Comparison of ENCODE assay signal across 8 mouse cellular contexts in the genomic region with DNA sequence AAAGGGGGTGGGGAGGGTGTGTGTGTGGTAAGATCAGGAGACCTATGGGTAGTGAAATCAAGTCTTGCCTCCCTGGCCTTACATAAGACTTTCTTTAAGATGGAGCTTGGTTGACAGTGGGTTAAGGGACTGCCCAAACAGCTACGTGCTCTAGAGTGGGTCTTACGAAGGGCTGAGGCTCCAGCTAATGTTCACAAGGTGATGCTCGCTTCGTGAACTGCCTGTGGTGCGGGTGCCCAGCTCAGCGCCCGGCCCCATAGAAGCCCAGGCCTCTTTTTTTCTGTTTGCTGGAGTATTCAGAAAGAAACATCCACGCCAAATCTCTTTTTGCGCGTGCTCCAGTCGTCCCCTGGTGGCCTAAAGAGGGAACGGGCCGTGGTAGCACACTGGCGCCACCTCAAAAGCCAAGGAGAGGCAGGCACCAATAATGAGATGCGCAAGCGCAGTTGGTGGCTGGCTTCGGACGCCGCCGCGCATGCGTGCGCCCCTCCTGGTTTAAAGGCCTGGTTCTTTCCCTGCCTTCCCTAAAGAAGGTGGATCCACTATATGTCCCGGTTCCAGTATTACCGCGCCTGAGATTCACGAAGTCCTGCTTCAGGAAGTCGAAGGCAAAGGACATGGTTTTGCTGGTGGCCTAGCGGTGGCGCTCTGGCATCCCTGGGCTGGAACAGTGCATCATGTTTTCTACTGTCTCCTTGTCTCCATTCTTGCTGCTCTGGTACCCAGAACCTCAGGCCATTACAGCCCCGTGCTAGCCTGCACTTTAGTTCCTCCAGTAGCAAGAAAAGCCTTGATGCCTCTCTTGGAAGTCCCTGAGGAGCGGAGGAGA. TPM values are rescaled to one million over a fixed set of nuclear protein-coding genes. Genes with fewer than 3 reads are reported as not detected.
DNase-seq lines count a peak whose midpoint lies in the region; ATAC-seq lines count a peak whose summit lies in the region.

No protein-coding gene starts in this region.

- H3K27me3 ChIP-seq in forebrain, embryonic 10.5 days (ENCODE audit: poor library complexity, severe bottlenecking): no peaks in the 10 kb centered on the region
- H3K27me3 ChIP-seq in heart, embryonic 15.5 days: 0 out of 2 replicates have a peak, but pooled peaks cover 7% of the 10 kb centered on the region
- no peaks in the 10 kb centered on the region for H3K27me3 ChIP-seq in liver, embryonic 12.5 days (replicated peaks)
- H3K27me3 ChIP-seq in stomach, embryonic 14.5 days (ENCODE audit: control insufficient read depth, insufficient read depth, low read length): no peaks in the 10 kb centered on the region

- peak overlapping the region; percentile 46 for H3K9ac ChIP-seq in heart, embryonic 15.5 days
- H3K9ac ChIP-seq in liver, embryonic 12.5 days: peak overlapping the region; percentile 47
- H3K9ac ChIP-seq in stomach, embryonic 14.5 days (replicated peaks; ENCODE audit: low read depth, low read length): peak overlapping the region; percentile 33; the same call in 1 of the 2 replicates

- peak overlapping the region; percentile 34 for H3K4me3 ChIP-seq in forebrain, embryonic 10.5 days
- H3K4me3 ChIP-seq in heart, embryonic 15.5 days: peak overlapping the region; percentile 25
- H3K4me3 ChIP-seq in liver, embryonic 12.5 days: peak overlapping the region; percentile 37
- peak overlapping the region; percentile 8; the same call in 1 of the 2 replicates for H3K4me3 ChIP-seq in stomach, embryonic 14.5 days (ENCODE audit: low read depth, low read length)

- peak; percentile 83 for ATAC-seq in heart, embryonic 15.5 days (replicated peaks; ENCODE audit: insufficient number of reproducible peaks, insufficient read depth, low FRiP score, low read depth)
- peak; percentile 78 for ATAC-seq in liver, embryonic 12.5 days
- ATAC-seq in stomach, embryonic 14.5 days (ENCODE audit: insufficient number of reproducible peaks, insufficient read depth, low FRiP score, low read depth): peak; percentile 84

- H3K27ac ChIP-seq in forebrain, embryonic 10.5 days: peak overlapping the region; percentile 80
- peak overlapping the region; percentile 53; the same call in 1 of the 2 replicates for H3K27ac ChIP-seq in heart, embryonic 15.5 days
- H3K27ac ChIP-seq in liver, embryonic 12.5 days: peak overlapping the region; percentile 86
- H3K27ac ChIP-seq in stomach, embryonic 14.5 days (ENCODE audit: low read length): peak overlapping the region; percentile 27; the same call in 1 of the 2 replicates

- peak; percentile 89 for DNase-seq in CD4-positive helper T cell, adult 2 months (ENCODE audit: low read depth, low spot score)
- peak; percentile 86 for DNase-seq in c-Kit-positive CD71-positive TER-119-negative erythroid progenitor cells, embryonic 14.5 days (ENCODE audit: low read depth)
- peak; percentile 92 for DNase-seq in forebrain, embryonic 10.5 days (ENCODE audit: extremely low spot score, low spot score)
- peak; percentile 95 for DNase-seq in kidney, postnatal 14 days
- DNase-seq in natural killer cell, adult 2 months (ENCODE audit: low spot score in 2 of 2): peak; percentile 72 to 79

- no peaks in the 10 kb centered on the region for H3K9me3 ChIP-seq in forebrain, embryonic 10.5 days
- H3K9me3 ChIP-seq in heart, embryonic 15.5 days (replicated peaks): no peaks in the 10 kb centered on the region
- no peaks in the 10 kb centered on the region for H3K9me3 ChIP-seq in liver, embryonic 12.5 days (replicated peaks)
- H3K9me3 ChIP-seq in stomach, embryonic 14.5 days (ENCODE audit: control insufficient read depth, low read depth, low read length): no peaks in the 10 kb centered on the region

- 11% methylated on average over 32 of the region's 32 CpGs for WGBS in forebrain, embryonic 10.5 days
- whole genome bisulfite sequencing in heart, embryonic 15.5 days: 14% methylated on average over 32 of the region's 32 CpGs
- 9% methylated on average over 32 of the region's 32 CpGs for WGBS in liver, embryonic 12.5 days (ENCODE audit: insufficient replicate concordance)
- 10% methylated on average over 32 of the region's 32 CpGs for WGBS in stomach, embryonic 14.5 days

- H3K4me1 ChIP-seq in forebrain, embryonic 10.5 days: peaks cover 20% of the 10 kb centered on the region
- peaks cover 13% of the 10 kb centered on the region for H3K4me1 ChIP-seq in heart, embryonic 15.5 days (replicated peaks)
- H3K4me1 ChIP-seq in liver, embryonic 12.5 days: peaks cover 52% of the 10 kb centered on the region
- H3K4me1 ChIP-seq in stomach, embryonic 14.5 days (ENCODE audit: control insufficient read depth, insufficient read depth, low read length): 0 out of 2 replicates have a peak, but pooled peaks cover 9% of the 10 kb centered on the region

- peak overlapping the region; percentile 57 for H3K4me2 ChIP-seq in heart, embryonic 15.5 days
- H3K4me2 ChIP-seq in liver, embryonic 12.5 days: peak overlapping the region; percentile 63
- H3K4me2 ChIP-seq in stomach, embryonic 14.5 days (replicated peaks; ENCODE audit: low read depth, low read length): peak overlapping the region; percentile 47

- peaks cover 40% of the 10 kb centered on the region for H3K36me3 ChIP-seq in forebrain, embryonic 10.5 days (replicated peaks)
- peaks cover 40% of the 10 kb centered on the region for H3K36me3 ChIP-seq in heart, embryonic 15.5 days
- H3K36me3 ChIP-seq in liver, embryonic 12.5 days: peaks cover 39% of the 10 kb centered on the region
- H3K36me3 ChIP-seq in stomach, embryonic 14.5 days (ENCODE audit: control insufficient read depth, insufficient read depth, low read length): peaks cover 39% of the 10 kb centered on the region

RNA-seq across cellular contexts. Expression of a gene that starts 21.7 kb away (rescaled TPM):
- polyA plus RNA-seq in forebrain, embryonic 10.5 days (2016; fragmentation: Nextera tagmentation; extraction: Ambion mirVana): 301 and 303 TPM in 2 replicates
- 166 and 209 TPM in 2 replicates for polyA plus RNA-seq in heart, embryonic 15.5 days (2015; fragmentation: Nextera tagmentation; extraction: Ambion mirVana)
- 241 and 253 TPM in 2 replicates for polyA plus RNA-seq in liver, embryonic 12.5 days (2016; fragmentation: Nextera tagmentation; extraction: Ambion mirVana)
- polyA plus RNA-seq in stomach, embryonic 14.5 days (2014; fragmentation: Nextera tagmentation; extraction: Ambion mirVana): 373 and 402 TPM in 2 replicates

Comparison
In these comparisons a context has a peak if more than half of its experiments do, and no peak if none do; other contexts are left out.
1. Peak in every context shown above with its lines: DNase-seq, ATAC-seq, H3K4me3 ChIP-seq and H3K27ac ChIP-seq.
2. H3K27ac ChIP-seq: peak in every context shown above with its lines; median percentile 86 in liver, embryonic 12.5 days; 80 in forebrain, embryonic 10.5 days; 53 in heart, embryonic 15.5 days; 27 in stomach, embryonic 14.5 days.